Mouse (Mus musculus): ENCODE data around the gene Ptgfrn. TPM values are rescaled to one million over a fixed set of nuclear protein-coding genes. Genes with fewer than 3 reads are reported as not detected.

Ptgfrn gene
- total and polyA plus RNA-seq, 3 experiments: not detected

- Histone ChIP-seq H3K4me2 (ENCODE audit: insufficient read depth, low read depth, poor library complexity, severe bottlenecking) (no peak overlapping the region), H3K9ac (ENCODE audit: insufficient read depth, low read depth) (no peak overlapping the region), H3K4me3 (replicated peaks in 1 of 3; ENCODE audit: low read depth in 2 of 3, low read length in 2 of 3, poor library complexity in 1 of 3) (no peak overlapping the region), H3K79me2 (replicated peaks; ENCODE audit: control insufficient read depth, extremely low read depth, insufficient read depth, poor library complexity, severe bottlenecking) (no peaks in the 10 kb centered on the region), H3K27me3 (replicated peaks) (no peaks in the 10 kb centered on the region), H3K9me3 (replicated peaks; ENCODE audit: low read length) (no peaks in the 10 kb centered on the region), H3K27ac (ENCODE audit: insufficient read depth, low read depth) (no peak overlapping the region), H3K36me3 (replicated peaks in 1 of 2; ENCODE audit: control insufficient read depth in 1 of 2, insufficient read depth in 1 of 2, low read length in 1 of 2) (no peaks in the 10 kb centered on the region), H3K4me1 (ENCODE audit: control insufficient read depth in 1 of 2, insufficient read depth in 2 of 2) (no peaks in the 10 kb centered on the region)
- TF ChIP-seq ZKSCAN1 (IDR thresholded peaks at IDR 0.05; ENCODE audit: borderline replicate concordance, low read depth, low read length): no peak
- no peak for TF ChIP-seq CHD2 (IDR thresholded peaks at IDR 0.05; ENCODE audit: low read length)
- no peak for TF ChIP-seq RCOR1 (conservative IDR thresholded peaks at IDR 0.05; ENCODE audit: low read depth, low read length)
- no peak for TF ChIP-seq IRF4 (IDR thresholded peaks at IDR 0.05; ENCODE audit: low read depth, low read length)
- no peak for TF ChIP-seq GABPA (IDR thresholded peaks at IDR 0.05; ENCODE audit: insufficient replicate concordance, low read depth, low read length)
- no peak for TF ChIP-seq PAX5 (IDR thresholded peaks at IDR 0.05; ENCODE audit: low read length)
- no peak for TF ChIP-seq ZMIZ1 (IDR thresholded peaks at IDR 0.05; ENCODE audit: low read depth, low read length)
- TF ChIP-seq MEF2A (IDR thresholded peaks at IDR 0.05; ENCODE audit: borderline replicate concordance, low read depth, low read length): no peak
- no peak for TF ChIP-seq POLR2AphosphoS2 (IDR thresholded peaks at IDR 0.05; ENCODE audit: low read depth, low read length)
- no peak for TF ChIP-seq MYC (IDR thresholded peaks at IDR 0.05; ENCODE audit: low read depth, low read length)
- in situ Hi-C loops (cut with MboI; ENCODE audit: low pct_ligation_motif_present, low pct_unique_long_range_greater_than_20kb, low sequenced_read_pairs): no loop called here
- DNase-seq (ENCODE audit: extremely low read depth): no peak
- dilution Hi-C loops (cut with MboI; ENCODE audit: extremely low pct_ligation_motif_present, extremely low pct_unique_long_range_greater_than_20kb, low sequenced_read_pairs): no loop called here
Measured at GRCm38 (mm10) chr3:101055216-101055615, 54.9 kb downstream of the Ptgfrn start.

DNA sequence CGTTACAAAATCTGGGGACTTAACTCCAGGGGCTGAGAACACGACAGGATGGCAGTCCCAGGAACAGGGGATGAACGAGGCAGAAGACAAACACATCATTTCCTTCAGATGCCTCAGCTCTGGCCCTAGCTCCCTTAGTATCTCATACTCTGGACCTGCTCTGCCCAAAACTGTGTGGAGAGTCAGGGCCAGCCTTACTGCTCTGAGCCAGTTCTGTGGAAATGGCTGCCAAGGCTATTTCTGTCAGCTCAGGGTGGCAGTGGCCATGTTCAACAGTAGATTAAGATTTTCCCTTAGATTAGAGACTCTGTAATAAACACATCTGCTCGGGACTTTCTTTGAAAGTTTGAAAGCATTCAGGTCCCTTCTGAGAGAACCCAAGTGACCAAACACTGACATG, 58.5 kb downstream of the Ptgfrn start:
- DNase-seq (ENCODE audit: extremely low read depth): no peak
- in situ Hi-C loops (cut with MboI; ENCODE audit: low pct_ligation_motif_present, low pct_unique_long_range_greater_than_20kb, low sequenced_read_pairs): no loop called here
- Histone ChIP-seq H3K27ac (ENCODE audit: insufficient read depth, low read depth) (no peak overlapping the region), H3K4me1 (ENCODE audit: control insufficient read depth in 1 of 2, insufficient read depth in 2 of 2) (no peaks in the 10 kb centered on the region; a peak in 1 of 4 replicates), H3K27me3 (replicated peaks) (no peaks in the 10 kb centered on the region), H3K4me2 (ENCODE audit: insufficient read depth, low read depth, poor library complexity, severe bottlenecking) (no peak overlapping the region), H3K9me3 (replicated peaks; ENCODE audit: low read length) (no peaks in the 10 kb centered on the region), H3K4me3 (replicated peaks in 1 of 3; ENCODE audit: low read depth in 2 of 3, low read length in 2 of 3, poor library complexity in 1 of 3) (no peak overlapping the region), H3K9ac (ENCODE audit: insufficient read depth, low read depth) (no peak overlapping the region), H3K36me3 (replicated peaks in 1 of 2; ENCODE audit: control insufficient read depth in 1 of 2, insufficient read depth in 1 of 2, low read length in 1 of 2) (no peaks in the 10 kb centered on the region), H3K79me2 (replicated peaks; ENCODE audit: control insufficient read depth, extremely low read depth, insufficient read depth, poor library complexity, severe bottlenecking) (no peaks in the 10 kb centered on the region)
- dilution Hi-C loops (cut with MboI; ENCODE audit: extremely low pct_ligation_motif_present, extremely low pct_unique_long_range_greater_than_20kb, low sequenced_read_pairs): no loop called here
- TF ChIP-seq POLR2AphosphoS2 (IDR thresholded peaks at IDR 0.05; ENCODE audit: low read depth, low read length): no peak
- TF ChIP-seq IRF4 (IDR thresholded peaks at IDR 0.05; ENCODE audit: low read depth, low read length): no peak
- TF ChIP-seq USF1 (IDR thresholded peaks at IDR 0.05; ENCODE audit: low read depth, low read length): no peak
- TF ChIP-seq PAX5 (IDR thresholded peaks at IDR 0.05; ENCODE audit: low read length): no peak
- no peak for TF ChIP-seq TCF12 (IDR thresholded peaks at IDR 0.05; ENCODE audit: low read depth, low read length)
- no peak for TF ChIP-seq EP300 (IDR thresholded peaks at IDR 0.05; ENCODE audit: low read length)
- TF ChIP-seq ETS1 (conservative IDR thresholded peaks at IDR 0.05; ENCODE audit: low read depth, low read length): no peak
- TF ChIP-seq TBP (conservative IDR thresholded peaks at IDR 0.05; ENCODE audit: low read depth, low read length): no peak
- no peak for TF ChIP-seq UBTF (IDR thresholded peaks at IDR 0.05; ENCODE audit: low read depth, low read length)
- no peak for TF ChIP-seq ELF1 (IDR thresholded peaks at IDR 0.05; ENCODE audit: low read depth, low read length)
